Mouse (Mus musculus): ENCODE data around the gene Rab3b. TPM values are rescaled to one million over a fixed set of nuclear protein-coding genes. Genes with fewer than 3 reads are reported as not detected.

Gene Rab3b
- polyA plus RNA-seq, 1 experiment from 2014 or later = 23.9 TPM

GRCm38 (mm10) chr4:108841920-108842578 lies 36.8 kb upstream of the Rab3b start:
- no peak for ATAC-seq (ENCODE audit: low FRiP score, low TSS enrichment)
- 83% methylated on average over 7 of the region's 7 CpGs for WGBS
- Histone ChIP-seq H3K9me3 (ENCODE audit: low read length) (no peaks in the 10 kb centered on the region), H3K9ac (replicated peaks; ENCODE audit: low read length) (no peak overlapping the region), H3K36me3 (ENCODE audit: insufficient read depth, low read length) (peaks cover 4% of the 10 kb centered on the region; the same call in 1 of the 2 replicates), H3K27me3 (ENCODE audit: insufficient read depth, low read length) (no peaks in the 10 kb centered on the region), H3K4me1 (ENCODE audit: insufficient read depth, low read length) (peaks cover 7% of the 10 kb centered on the region; the same call in 1 of the 2 replicates), H3K27ac (ENCODE audit: low read length) (no peak overlapping the region), H3K4me2 (replicated peaks; ENCODE audit: low read depth, low read length) (no peak overlapping the region), H3K4me3 (ENCODE audit: low read length) (no peak overlapping the region)

- Histone ChIP-seq H3K27ac (ENCODE audit: low read length) (no peak overlapping the region), H3K27me3 (ENCODE audit: insufficient read depth, low read length) (no peaks in the 10 kb centered on the region), H3K36me3 (ENCODE audit: insufficient read depth, low read length) (peaks cover 4% of the 10 kb centered on the region; the same call in 1 of the 2 replicates), H3K4me3 (ENCODE audit: low read length) (no peak overlapping the region), H3K9ac (replicated peaks; ENCODE audit: low read length) (no peak overlapping the region), H3K9me3 (ENCODE audit: low read length) (no peaks in the 10 kb centered on the region), H3K4me1 (ENCODE audit: insufficient read depth, low read length) (peaks cover 9% of the 10 kb centered on the region; the same call in 1 of the 2 replicates), H3K4me2 (replicated peaks; ENCODE audit: low read depth, low read length) (no peak overlapping the region)
- no peak for ATAC-seq (ENCODE audit: low FRiP score, low TSS enrichment)
Observed at GRCm38 (mm10) chr4:108843336-108843735, 35.5 kb upstream of the Rab3b start.

DNA sequence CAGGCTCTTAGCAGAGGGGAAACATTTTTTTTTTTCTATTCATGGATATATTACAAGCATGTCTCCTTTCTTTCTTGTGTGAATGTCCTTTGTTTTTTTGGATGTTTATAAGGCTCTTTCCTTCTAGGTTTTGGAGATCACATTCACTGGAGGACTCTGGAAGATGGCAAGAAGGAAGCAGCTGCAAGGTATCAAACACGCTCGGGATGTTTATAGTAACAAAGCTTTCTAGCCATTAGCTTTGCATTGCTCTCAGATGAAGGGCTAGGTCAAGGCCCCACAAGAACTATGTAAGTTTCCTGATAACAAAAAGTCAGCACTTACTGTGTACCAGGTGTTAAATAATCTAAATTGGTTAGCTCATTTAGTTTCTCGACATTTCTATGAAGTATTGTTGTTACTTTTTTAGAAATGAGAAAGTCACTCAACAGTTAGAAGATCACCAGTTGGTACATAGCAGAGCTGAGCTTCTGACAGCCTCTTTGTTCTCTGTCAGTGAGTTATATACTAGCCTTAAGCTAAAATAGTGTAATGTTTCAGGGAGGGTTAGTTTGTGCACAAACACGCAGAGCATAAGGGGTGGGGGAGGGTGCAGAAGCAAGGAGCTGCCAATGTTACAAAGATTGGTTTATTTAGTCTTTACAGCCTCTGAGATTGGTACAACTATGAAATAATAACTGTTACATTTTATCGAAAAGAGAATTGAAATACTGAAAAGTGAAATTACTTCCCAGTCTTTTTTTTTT lies 32.9 kb upstream of the Rab3b start:
- no peak overlapping the region for H3K4me3 ChIP-seq (ENCODE audit: low read length)
- H3K4me2 ChIP-seq (replicated peaks; ENCODE audit: low read depth, low read length) = no peak overlapping the region
- H3K9ac ChIP-seq (replicated peaks; ENCODE audit: low read length) = no peak overlapping the region
- no peak for ATAC-seq (ENCODE audit: low FRiP score, low TSS enrichment)
- H3K27me3 ChIP-seq (ENCODE audit: insufficient read depth, low read length) = no peaks in the 10 kb centered on the region
- 0 out of 2 replicates have a peak, but pooled peaks cover 5% of the 10 kb centered on the region for H3K36me3 ChIP-seq (ENCODE audit: insufficient read depth, low read length)
- H3K27ac ChIP-seq (ENCODE audit: low read length) = no peak overlapping the region; the same call in 1 of the 2 replicates
- WGBS = 49% methylated on average over 5 of the region's 5 CpGs
- no peaks in the 10 kb centered on the region for H3K9me3 ChIP-seq (ENCODE audit: low read length)
- H3K4me1 ChIP-seq (ENCODE audit: insufficient read depth, low read length) = peaks cover 25% of the 10 kb centered on the region

GRCm38 (mm10) chr4:108847715-108848504 lies 31.0 kb upstream of the Rab3b start, which contains the start of gene Kti12:
Kti12 (plus strand) TSS chr4:108847785.
- H3K9ac ChIP-seq (replicated peaks; ENCODE audit: low read length) = peak within 1 kb of the TSS; percentile 89
- no peaks in the 10 kb centered on the region for H3K9me3 ChIP-seq (ENCODE audit: low read length)
- WGBS = 0% methylated on average over 77 of the region's 77 CpGs
- ATAC-seq (ENCODE audit: low FRiP score, low TSS enrichment) = peak; percentile 88
- H3K36me3 ChIP-seq (ENCODE audit: insufficient read depth, low read length) = 0 out of 2 replicates have a peak, but pooled peaks cover 9% of the 10 kb centered on the region
- H3K27ac ChIP-seq (ENCODE audit: low read length) = peak within 1 kb of the TSS; percentile 94
- H3K4me3 ChIP-seq (ENCODE audit: low read length) = peak within 1 kb of the TSS; percentile 94
- H3K27me3 ChIP-seq (ENCODE audit: insufficient read depth, low read length) = no peaks in the 10 kb centered on the region
- peak within 1 kb of the TSS; percentile 88 for H3K4me2 ChIP-seq (replicated peaks; ENCODE audit: low read depth, low read length)
- H3K4me1 ChIP-seq (ENCODE audit: insufficient read depth, low read length) = peaks cover 25% of the 10 kb centered on the region

DNA sequence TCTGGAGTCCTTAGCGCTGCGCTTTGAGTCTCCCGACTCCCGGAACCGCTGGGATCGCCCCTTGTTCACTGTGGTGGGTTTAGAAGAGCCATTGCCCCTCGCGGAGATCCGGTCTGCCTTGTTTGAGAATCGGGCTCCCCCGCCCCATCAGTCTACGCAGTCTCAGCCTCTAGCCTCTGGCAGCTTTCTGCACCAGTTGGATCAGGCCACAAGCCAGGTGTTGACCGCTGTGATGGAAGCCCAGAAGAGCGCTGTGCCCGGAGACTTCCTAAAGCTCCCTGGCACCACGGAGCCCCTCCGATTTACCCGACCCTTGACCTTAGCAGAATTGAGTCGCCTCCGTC lies 30.4 kb upstream of the Rab3b start, which contains the start of gene A730015C16Rik:
Gene A730015C16Rik (minus strand): TSS at position 115 of the 344 bp plus-strand sequence.
- H3K36me3 ChIP-seq (ENCODE audit: insufficient read depth, low read length) = 0 out of 2 replicates have a peak, but pooled peaks cover 13% of the 10 kb centered on the region
- peak within 1 kb of the TSS; percentile 89 for H3K9ac ChIP-seq (replicated peaks; ENCODE audit: low read length)
- peaks cover 25% of the 10 kb centered on the region for H3K4me1 ChIP-seq (ENCODE audit: insufficient read depth, low read length)
- peak within 1 kb of the TSS; percentile 94 for H3K27ac ChIP-seq (ENCODE audit: low read length)
- no peaks in the 10 kb centered on the region for H3K9me3 ChIP-seq (ENCODE audit: low read length)
- peak within 1 kb of the TSS; percentile 94 for H3K4me3 ChIP-seq (ENCODE audit: low read length)
- ATAC-seq (ENCODE audit: low FRiP score, low TSS enrichment) = peak; percentile 50; the same call in 1 of the 2 replicates
- H3K27me3 ChIP-seq (ENCODE audit: insufficient read depth, low read length) = no peaks in the 10 kb centered on the region
- H3K4me2 ChIP-seq (replicated peaks; ENCODE audit: low read depth, low read length) = peak within 1 kb of the TSS; percentile 88
- 4% methylated on average over 20 of the region's 20 CpGs for WGBS

DNA sequence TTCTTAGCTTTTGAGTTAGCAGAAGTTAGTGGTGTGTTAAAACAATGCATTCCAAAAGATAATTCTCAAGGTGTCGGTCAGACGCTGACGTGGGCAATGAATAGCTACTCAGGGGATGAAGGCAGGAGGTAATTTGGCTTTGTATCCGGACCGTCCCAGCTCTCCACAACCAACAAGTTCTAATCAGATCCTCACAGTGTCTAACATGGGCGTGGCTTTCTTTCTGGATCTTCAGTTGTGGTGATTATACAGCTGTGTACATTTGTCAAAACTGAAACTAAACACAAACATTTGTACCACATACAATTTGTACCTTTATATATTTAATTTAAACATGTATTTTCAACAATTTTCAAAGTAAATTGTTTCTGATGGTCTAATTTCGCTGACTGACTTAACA lies 12.1 kb upstream of the Rab3b start:
- Histone ChIP-seq H3K4me1 (ENCODE audit: insufficient read depth, low read length) (no peaks in the 10 kb centered on the region), H3K27me3 (ENCODE audit: insufficient read depth, low read length) (no peaks in the 10 kb centered on the region), H3K9me3 (ENCODE audit: low read length) (no peaks in the 10 kb centered on the region), H3K36me3 (ENCODE audit: insufficient read depth, low read length) (peaks cover 8% of the 10 kb centered on the region; the same call in 1 of the 2 replicates), H3K9ac (replicated peaks; ENCODE audit: low read length) (no peak overlapping the region), H3K27ac (ENCODE audit: low read length) (no peak overlapping the region), H3K4me3 (ENCODE audit: low read length) (no peak overlapping the region), H3K4me2 (replicated peaks; ENCODE audit: low read depth, low read length) (no peak overlapping the region)
- no peak for ATAC-seq (ENCODE audit: low FRiP score, low TSS enrichment)
- WGBS = 85% methylated on average over 7 of the region's 7 CpGs

DNA sequence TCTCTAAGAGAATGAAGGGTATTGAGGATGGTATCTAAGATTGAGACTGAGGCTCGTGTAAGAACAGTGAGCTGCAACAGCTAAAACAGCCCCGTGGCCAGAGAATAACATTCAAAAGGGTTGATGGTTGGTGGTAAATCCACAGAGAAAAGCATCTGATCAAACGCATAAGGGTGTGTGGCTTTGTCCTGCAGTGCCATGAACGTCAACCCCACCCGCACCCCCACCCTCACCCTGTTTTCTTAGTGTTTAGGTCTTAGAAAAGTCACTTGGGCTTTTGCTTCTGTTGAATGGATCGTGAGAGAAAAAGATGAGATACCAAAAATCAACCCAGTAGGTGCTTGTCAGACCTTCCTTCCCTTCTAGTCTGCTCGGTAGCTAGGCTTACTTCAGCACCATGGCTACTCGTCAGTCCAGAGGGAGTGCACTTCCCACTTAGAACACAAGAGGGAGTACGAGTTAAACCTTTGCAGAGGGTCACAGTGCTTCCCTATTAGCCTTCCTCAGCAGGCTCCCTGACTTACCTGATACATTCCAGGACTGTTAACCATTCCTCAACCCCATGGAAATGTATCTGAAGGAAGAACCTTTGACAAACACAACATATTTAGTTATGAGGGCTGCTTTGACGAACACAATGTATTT lies 9.0 kb upstream of the Rab3b start:
- Histone ChIP-seq H3K27ac (ENCODE audit: low read length) (no peak overlapping the region), H3K4me2 (replicated peaks; ENCODE audit: low read depth, low read length) (no peak overlapping the region), H3K4me3 (ENCODE audit: low read length) (no peak overlapping the region), H3K27me3 (ENCODE audit: insufficient read depth, low read length) (no peaks in the 10 kb centered on the region), H3K9ac (replicated peaks; ENCODE audit: low read length) (no peak overlapping the region), H3K36me3 (ENCODE audit: insufficient read depth, low read length) (no peaks in the 10 kb centered on the region), H3K4me1 (ENCODE audit: insufficient read depth, low read length) (no peaks in the 10 kb centered on the region), H3K9me3 (ENCODE audit: low read length) (no peaks in the 10 kb centered on the region)
- ATAC-seq (ENCODE audit: low FRiP score, low TSS enrichment) = peak; percentile 85
- WGBS = 33% methylated on average over 10 of the region's 10 CpGs

DNA sequence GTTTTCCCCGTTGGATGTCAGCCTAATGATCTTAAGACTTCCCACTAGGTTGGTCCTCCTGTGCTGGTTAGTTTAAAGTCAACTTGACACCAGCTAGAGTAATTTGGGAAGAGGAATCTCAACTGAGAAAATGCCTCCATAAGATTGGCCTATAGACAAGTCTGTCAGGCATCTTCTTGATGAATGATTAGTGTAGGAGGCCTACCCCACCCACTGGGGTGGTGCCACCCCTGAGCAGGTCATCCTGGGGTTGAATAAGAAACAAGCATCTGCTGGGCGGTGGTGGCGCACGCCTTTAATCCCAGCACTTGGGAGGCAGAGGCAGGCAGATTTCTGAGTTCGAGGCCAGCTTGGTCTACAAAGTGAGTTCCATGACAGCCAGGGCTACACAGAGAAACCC lies 5.1 kb upstream of the Rab3b start:
- WGBS = 84% methylated on average over 5 of the region's 5 CpGs
- Histone ChIP-seq H3K36me3 (ENCODE audit: insufficient read depth, low read length) (no peaks in the 10 kb centered on the region), H3K27me3 (ENCODE audit: insufficient read depth, low read length) (no peaks in the 10 kb centered on the region; the same call in 1 of the 2 replicates), H3K4me2 (replicated peaks; ENCODE audit: low read depth, low read length) (no peak overlapping the region), H3K4me1 (ENCODE audit: insufficient read depth, low read length) (no peaks in the 10 kb centered on the region), H3K27ac (ENCODE audit: low read length) (no peak overlapping the region), H3K9ac (replicated peaks; ENCODE audit: low read length) (no peak overlapping the region), H3K4me3 (ENCODE audit: low read length) (no peak overlapping the region), H3K9me3 (ENCODE audit: low read length) (no peaks in the 10 kb centered on the region)
- no peak for ATAC-seq (ENCODE audit: low FRiP score, low TSS enrichment)

- H3K36me3 ChIP-seq (ENCODE audit: insufficient read depth, low read length) = no peaks in the 10 kb centered on the region
- H3K4me1 ChIP-seq (ENCODE audit: insufficient read depth, low read length) = peaks cover 9% of the 10 kb centered on the region
- no peak overlapping the region for H3K4me2 ChIP-seq (replicated peaks; ENCODE audit: low read depth, low read length)
- no peaks in the 10 kb centered on the region for H3K9me3 ChIP-seq (ENCODE audit: low read length)
- H3K4me3 ChIP-seq (ENCODE audit: low read length) = no peak overlapping the region
- H3K9ac ChIP-seq (replicated peaks; ENCODE audit: low read length) = no peak overlapping the region
- no peaks in the 10 kb centered on the region; the same call in 1 of the 2 replicates for H3K27me3 ChIP-seq (ENCODE audit: insufficient read depth, low read length)
- no peak for ATAC-seq (ENCODE audit: low FRiP score, low TSS enrichment)
- 79% methylated on average over 6 of the region's 6 CpGs for WGBS
- no peak overlapping the region for H3K27ac ChIP-seq (ENCODE audit: low read length)
Observed at GRCm38 (mm10) chr4:108877901-108878300, 962 bp upstream of the Rab3b start.
